Mouse (Mus musculus) retina, postnatal 7 days (tissue): ENCODE data around the gene Fbrs.

Source experiments
- DNase-seq: peaks from one replicate; pipeline ENCODE4 v3.0.0-alpha.2; 2012; ENCODE audit warnings: low read depth, low spot score

Fbrs gene

DNA sequence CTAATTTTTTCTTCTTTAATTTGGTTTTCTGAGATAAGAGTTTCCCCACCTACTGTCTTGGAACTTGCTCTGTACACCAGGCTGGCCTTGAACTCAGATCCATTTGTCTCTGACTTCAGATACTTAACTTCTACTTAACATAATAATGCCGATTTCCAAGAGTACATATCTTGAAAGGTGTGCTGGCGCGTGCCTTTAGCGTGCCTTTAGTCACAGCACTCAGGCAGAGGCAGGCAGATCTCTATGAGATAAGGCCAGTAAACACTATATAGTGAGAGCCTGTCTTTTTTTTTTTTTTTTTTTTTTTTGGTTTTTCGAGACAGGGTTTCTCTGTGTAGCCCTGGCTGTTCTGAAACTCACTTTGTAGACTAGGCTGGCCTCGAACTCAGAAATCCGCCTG lies 37.3 kb downstream of the Fbrs start:
- DNase-seq: no peak

DNA sequence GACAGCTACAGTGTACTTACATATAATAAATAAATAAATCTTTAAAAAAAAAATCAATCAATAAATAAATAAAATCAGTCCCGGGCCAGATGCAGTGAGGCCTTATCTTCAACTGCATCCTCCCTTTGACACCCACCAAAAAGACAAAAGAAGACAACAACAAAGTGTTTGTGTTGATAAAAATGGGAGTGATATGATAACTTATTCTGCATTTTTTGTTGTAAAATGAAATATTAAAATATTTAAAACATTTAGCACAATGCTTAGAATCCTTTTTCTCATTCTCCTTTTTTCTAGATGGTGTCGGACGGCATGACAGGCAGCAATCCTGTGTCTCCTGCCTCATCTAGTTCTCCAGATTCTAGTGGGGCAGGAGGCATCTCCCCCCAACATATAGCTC lies 40.3 kb downstream of the Fbrs start, which contains the start of gene Gm42715:
Gene Gm42715, plus strand, starts transcription at position 301 of the 400 bp plus-strand sequence.
- no peak for DNase-seq
